Mouse (Mus musculus) thymus, postnatal 36 days (tissue): ENCODE results near the gene Rpl36al.
A peak's percentile ranks its signal among the peaks of the same experiment; 100 is the strongest.

Source experiments
- DNase-seq, 2 experiments: peaks; one replicate each; pipeline ENCODE4 v3.0.0; 2022; ENCODE audit warnings: mixed read lengths in 2 of 2

Gene Rpl36al

DNA sequence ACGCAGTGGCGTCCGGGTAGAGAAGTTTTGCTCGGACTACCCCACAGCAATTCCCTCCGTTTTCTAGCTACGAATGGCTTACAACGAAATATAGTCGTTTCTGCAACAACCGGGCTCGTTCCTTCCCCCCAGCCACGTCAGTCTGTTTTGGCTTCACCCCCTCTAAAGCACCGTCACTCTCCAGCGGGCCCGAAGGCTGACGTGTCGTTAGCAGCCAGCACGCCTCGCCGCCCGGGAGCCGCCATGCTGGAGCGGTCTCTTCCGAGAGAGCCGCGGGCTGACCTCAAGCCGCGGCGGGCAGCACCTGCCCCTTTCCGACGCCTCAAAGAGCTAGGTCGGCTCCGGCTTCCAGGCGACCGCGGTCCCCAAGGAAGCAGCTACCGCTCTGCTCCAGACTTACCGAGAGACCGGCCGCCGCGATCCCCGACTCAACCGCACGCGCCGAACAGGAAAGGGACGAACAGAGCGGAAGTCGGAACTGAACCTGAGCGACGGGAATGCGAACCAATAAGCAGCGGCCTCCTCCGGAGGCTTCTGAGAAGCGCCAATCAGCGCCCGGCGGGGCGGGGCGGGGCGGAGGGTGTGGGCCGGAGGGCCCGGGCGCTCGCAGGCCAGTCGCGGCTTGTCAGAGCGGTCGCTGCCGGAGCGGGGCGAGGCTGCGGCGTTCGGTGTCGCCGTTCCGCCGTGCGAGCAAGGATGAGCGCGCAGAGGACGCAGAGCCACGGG, at the start of gene Rpl36al, which contains the start of gene Mgat2:
Gene Rpl36al (minus strand): TSS at position 501 of the 726 bp plus-strand sequence.
Gene Mgat2 (plus strand): TSS at position 575 of the 726 bp plus-strand sequence.
- peak; percentile 98 to 99 for DNase-seq

DNA sequence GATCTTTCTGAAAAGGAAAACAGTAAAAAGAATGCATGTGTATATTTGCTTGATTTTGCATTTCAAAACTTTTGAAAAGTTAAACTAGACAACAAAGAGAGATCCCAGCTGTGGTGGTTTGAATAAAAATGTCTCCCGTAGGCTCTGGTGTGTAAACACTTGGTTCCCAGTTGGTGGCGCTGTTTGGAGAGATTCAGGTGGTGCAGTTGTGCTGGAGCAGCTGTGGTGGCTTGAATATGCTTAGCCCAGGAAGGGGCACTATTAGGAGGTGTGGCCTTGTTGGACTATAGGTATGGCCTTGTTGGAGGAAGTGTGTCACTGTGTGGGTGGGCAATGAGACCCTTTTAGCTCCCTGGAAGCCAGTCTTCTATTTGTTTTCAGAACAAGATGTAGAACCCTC, 45.4 kb upstream of the Rpl36al start:
- peak; percentile 19 to 26 for DNase-seq

DNA sequence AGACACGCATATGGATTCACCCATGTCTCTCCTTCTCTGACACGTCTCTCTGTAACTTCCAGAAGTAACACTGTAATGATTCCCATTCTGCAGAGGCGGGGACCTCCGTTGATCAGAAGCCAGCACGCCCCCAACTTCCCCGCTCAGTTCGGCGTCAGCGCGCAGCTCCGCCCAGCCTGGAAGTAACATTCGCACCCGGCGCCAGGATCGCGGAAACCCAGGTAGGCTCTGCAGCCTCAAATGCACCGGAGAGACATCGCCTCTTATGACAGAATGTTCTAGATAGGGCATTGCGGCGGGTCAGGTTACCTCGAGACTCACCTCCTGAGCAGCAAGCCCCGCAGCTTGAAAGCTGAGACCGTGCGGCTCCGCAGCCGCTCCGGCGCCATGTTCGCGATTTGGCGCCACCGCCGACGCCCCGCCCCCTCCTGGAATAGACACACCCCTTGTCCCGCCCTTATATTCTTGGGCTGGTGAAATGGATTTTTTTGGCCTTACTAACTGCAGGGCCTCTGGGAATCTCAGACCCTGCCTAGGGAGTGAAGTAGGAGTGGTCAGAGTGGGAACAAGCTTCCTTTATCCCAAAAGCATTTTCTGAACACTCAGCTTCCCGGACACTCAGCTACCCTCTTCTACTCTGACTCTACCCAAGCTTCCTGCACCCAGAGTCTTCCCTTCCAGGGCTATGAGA, 44.0 kb upstream of the Rpl36al start, which contains the start of gene Pole2:
Gene Pole2 (minus strand): TSS at position 420 of the 691 bp plus-strand sequence.
- DNase-seq: peak; percentile 82 to 88

DNA sequence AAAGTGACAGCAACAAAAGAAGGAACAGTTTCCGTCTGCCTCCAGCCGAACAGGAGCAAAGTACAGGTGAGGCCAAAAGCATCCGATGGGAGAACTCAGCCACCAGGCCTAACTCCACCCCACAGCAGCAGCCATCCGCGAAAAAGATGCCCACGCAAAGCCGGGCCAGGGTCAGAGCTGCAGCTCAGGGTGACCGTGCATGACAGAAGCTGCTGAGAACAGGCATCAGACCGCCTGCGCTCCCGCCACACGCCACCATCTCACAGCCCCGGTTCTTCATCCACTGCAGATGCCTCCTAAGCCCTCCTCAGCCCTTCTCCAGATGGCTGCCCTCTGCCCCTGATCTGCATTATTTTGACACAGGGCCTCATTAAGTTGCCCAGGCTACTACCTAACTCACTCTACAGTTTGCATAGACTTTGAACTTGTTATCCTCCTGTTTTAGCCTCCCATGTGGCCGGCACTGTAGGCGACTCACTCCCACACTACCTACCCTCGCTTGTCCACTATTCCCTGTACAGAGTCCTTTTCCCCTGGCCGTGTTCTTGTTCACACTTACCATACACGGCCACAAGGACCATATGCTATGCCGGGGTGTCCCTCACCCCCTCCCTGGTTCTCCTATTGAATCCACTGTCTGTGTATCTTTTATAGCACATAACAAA, 36.9 kb upstream of the Rpl36al start:
- DNase-seq: no peak

DNA sequence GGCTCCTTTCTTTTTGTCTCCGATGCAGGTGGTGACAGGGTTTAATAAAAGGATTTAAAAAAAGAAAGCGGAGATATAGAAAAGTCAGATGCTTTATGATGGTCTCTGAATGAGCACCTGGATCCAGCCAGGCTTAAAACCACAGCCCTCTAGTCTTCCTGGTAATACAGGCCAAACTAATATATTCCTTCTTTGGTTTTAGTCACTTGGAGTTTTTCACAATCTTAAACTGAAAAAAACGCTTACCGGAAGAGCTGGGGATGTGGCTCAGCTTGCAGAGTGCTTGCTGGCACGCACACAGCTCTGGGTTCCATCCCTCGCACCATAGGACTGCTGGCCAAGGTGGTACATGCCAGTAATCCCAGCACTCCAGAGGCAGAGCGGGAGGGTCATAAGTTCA, 32.7 kb upstream of the Rpl36al start:
- DNase-seq: no peak

DNA sequence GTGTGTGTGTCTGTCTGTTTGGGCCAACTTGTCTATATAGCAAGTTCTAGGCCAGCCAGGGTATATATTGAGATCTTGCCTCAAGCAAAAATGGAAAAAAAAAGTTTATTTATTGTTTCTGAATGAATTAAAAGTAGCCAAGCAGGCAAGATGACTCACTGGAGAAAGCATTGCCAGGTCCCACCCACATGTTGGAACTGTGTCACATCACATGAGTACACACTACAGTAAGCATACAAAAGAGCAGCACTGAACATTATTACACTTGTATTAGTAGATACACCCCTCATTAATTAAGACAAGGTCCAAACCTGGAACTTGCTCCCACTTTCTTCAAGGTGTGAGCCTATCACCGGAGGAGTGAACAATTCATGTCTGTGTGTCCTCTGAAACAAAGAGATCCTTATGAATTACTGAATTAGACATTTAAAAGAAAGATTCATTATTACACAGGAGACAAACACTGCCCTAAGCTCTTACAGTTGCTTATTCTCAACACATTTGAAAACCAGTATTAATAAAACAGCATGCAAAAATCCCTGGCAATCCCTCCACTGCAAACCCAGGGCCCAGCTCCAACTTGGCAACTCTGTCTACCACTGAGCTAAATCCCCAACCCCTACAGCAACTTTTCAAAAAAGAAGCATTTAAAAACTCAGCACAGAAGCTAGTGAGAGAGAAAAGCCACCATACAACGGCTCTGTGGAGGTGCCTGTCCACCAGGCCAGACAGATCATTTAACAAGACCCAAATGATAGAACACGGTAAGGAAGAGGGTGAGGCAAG, 31.3 kb upstream of the Rpl36al start:
- no peak for DNase-seq

DNA sequence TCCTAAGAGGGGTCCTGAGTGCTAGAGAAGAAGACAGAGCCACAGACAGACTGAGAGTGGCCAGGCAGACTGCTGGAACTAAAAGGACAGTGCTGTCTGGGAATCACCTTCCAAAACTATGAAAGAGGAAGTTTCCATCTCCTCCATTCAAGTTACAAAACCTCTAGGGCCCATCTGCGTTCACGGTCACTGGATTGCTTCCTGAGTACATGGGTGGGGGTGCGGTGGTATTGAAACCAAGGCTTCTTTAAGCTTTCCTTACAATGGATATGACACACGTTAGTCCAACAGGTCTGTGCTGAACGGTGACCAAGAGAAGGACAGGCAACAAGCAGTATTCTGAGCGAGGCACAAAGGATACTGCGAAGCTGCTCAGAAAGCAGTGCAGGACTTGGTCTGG, 30.5 kb upstream of the Rpl36al start:
- no peak for DNase-seq

DNA sequence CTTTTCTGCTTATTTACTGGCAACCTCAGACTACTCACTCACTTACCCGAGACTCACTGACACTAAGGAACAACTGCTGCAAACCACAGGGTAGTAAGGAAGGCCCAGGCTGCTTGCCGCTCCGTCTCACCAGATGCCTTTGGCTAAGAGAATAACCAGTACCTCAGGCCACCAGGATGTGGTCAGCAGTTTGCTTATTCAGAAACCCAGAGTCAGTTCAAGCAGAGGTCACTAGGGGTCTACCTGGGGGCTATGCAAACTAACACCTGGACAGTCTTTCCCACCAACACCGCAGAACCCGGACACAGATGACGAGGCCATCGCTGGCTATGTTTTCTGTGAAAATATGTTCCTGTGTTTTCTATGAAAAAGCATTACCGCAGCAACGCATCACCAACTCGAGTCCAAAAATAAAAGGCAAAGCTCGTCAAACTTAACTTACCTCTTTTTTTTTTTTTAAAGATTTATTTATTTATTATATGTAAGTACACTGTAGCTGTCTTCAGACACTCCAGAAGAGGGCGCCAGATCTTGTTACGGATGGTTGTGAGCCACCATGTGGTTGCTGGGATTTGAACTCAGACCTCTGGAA, 29.4 kb upstream of the Rpl36al start:
- DNase-seq: no peak

DNA sequence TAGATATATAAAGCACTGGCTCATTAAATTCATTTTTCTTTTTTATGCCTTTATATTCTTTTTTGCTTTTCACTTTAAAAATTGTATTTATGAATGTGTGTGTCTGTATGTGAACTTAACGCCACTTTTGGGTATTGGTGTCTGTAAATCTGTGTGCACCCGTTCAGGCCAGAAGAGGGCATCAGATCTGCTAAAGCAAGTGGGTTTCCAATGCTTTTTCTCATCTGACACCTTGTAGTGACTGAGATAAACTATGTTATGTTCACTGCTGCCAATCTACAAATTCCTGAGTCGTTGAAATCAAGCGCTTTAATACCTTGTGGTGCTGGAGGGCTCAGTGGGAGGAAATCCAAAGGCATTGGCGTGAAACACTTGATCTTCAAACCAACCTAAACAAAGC, 27.2 kb upstream of the Rpl36al start:
- DNase-seq: peak in 1 of 2 experiments; percentile 6

DNA sequence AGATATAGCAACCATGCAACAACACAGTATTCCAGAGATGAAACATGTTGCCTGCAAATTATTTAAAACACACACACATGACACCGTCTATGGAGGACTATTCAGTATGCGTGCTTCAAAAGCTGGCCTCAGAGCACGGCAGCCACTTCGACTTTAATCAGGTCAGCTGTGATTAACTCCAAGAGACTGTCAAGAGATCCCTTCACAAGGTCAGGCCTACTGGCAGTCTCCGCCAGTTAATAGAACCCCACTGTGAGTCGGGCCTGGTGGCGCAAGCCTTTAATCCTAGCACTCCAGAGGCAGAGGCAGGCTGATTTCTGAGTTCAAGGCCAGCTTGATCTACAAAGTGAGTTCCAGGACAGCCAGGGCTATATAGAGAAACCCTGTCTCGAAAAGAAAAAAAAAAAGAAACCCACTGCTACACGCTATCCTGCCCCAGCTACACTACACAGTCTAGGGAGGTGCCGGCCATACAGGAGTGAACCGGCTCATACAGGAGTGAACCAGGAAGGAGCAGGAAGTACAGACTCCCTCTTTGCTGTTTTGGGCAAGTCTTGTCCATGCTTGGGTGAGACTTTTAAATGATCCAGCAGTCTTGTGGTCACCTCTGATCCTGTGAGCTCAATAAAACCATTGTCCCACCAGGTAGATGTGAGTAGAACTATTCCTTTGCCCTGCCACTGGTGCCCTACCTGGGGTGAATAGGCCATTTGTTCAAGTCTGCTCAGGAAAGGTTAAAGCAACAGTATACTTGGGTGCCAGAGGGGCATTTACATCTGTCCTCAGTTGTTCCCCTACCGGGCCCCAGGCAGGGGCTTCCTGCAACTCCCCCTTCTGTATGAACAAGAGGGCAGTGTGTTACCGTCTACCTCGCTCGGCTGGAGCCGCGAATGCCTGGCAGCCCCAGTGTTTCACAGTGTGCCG, 26.4 kb upstream of the Rpl36al start:
- no peak for DNase-seq

DNA sequence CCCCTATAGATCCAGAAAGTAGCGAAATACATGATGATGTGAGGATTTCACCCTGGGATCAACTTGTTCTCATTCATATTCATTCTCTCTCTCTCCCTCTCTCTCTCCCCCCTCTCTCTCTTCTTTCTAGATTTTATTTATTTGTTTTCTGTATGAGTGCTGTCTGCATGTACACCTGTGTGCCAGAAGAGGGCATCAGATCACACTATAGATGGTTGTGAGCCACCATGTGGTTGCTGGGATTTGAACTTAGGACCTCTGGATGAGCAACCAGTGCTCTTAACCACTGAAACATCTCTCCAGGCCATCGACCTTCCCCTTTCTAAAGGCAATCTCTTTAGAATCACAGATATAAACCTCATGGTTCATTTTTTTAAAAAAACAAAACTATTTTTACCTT, 24.6 kb upstream of the Rpl36al start:
- no peak for DNase-seq

DNA sequence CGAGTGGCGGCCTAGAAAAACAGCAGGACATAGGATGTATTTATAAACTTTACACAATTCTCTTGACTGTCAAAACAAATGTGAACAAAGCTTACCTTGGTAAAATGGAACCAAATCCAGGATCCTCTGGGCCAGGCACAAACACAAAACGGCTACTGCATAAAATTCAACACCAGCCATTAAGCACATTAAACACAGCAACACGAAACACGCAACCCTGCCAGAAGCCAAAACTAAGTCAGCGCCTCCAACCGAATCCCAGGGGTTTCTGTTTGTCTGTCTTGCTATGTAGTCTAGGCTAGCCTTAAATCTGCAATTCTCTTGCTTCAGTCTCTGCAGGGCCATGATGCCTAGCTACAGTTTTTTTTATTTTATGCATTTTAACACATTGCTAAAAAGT, 24.0 kb upstream of the Rpl36al start:
- DNase-seq: no peak

DNA sequence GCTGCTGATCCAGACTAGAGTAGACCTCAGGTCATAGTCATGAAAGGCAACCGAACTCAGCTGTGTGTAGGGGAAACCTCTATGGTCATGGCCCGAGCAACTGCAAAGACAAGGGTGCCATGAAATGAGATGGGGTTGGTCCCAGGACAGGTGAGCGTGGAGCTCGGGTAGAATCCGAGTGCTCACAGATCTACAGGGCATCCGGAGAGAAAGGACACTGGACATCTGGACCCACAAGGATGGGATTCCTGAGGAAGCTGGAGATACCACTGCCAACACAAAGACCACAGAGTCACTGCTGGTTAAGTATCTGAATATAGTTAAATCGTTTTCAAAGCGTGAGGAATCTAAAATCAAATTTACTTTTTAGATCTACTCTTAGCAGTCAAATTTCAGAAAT, 23.5 kb upstream of the Rpl36al start:
- DNase-seq: no peak

DNA sequence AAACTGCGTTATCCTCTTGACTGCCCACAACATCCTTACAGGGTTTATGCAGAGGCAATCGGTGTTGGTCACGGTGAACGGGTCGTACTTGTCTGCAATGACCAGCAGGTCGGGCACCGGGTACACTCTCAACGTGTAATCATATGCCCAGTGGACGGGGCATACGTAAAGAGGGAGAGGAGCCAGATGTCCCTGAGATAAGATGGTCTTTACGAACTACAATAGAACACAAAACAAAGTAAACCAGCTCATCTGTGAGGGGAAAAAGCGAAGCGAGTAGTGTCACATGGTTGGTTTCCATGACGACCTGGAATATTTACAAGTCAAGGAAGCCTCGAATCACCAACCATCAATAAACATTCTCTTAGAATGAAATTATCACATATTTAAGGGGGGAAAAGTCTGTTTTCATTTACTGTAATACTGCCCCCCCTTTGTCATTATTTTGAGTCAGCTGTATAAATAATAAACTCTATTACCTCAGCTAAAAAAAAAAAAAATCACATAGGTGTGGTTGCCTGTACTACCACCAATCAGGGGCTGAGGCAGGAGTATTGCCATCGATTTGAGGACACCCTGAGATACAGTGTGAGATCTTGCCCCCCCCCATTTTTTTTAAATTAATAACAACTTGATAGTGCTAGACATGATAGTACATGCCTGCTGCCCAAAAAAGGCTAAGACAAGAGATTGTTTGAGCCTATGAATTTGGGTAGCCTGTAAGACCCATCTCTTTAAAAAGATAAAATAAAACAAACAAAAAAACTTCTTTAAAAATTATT, 20.4 kb upstream of the Rpl36al start, which contains the start of gene Gm49384:
Gene Gm49384 (minus strand): TSS at position 216 of the 782 bp plus-strand sequence.
- DNase-seq: no peak

DNA sequence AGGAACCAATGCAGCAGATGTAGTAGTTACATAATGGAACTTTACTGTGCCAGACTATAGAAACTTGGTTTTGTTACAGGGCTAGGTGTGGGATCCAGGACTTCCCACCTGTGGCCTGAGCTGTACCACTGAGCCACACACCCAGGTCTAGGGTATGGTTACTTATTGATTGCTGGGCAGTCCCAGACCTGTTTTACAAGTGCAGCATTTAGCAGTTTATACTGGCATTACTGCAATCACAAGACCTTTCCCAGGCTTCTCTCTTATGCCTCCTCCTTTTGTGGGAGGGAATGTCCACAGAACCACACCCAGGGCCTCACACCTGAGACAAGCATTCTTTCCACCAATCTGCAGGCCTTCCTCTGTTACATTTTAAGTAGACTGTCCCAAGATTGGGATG, 15.1 kb upstream of the Rpl36al start:
- no peak for DNase-seq

DNA sequence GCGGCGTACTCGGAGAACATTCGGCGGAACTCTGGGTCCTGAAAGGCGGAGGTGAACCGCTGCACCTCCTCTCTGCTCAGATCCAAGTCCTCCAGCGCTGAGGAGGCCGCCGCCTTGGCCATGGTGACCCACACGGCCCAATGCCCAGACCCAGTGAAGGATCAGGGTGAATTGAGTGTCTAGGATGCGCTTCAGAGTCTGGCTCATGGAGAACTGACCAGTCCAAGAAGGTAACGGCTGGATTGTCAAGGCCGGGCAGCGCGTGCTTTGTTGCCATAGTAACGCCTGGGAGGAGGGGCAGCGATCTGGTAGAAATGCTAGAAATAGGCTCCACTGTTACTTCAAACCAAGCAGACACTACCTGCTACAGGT, 14.3 kb upstream of the Rpl36al start, which contains the start of gene Dnaaf2:
Gene Dnaaf2 (minus strand): TSS at position 266 of the 372 bp plus-strand sequence.
- peak in 1 of 2 experiments; percentile 52 for DNase-seq

DNA sequence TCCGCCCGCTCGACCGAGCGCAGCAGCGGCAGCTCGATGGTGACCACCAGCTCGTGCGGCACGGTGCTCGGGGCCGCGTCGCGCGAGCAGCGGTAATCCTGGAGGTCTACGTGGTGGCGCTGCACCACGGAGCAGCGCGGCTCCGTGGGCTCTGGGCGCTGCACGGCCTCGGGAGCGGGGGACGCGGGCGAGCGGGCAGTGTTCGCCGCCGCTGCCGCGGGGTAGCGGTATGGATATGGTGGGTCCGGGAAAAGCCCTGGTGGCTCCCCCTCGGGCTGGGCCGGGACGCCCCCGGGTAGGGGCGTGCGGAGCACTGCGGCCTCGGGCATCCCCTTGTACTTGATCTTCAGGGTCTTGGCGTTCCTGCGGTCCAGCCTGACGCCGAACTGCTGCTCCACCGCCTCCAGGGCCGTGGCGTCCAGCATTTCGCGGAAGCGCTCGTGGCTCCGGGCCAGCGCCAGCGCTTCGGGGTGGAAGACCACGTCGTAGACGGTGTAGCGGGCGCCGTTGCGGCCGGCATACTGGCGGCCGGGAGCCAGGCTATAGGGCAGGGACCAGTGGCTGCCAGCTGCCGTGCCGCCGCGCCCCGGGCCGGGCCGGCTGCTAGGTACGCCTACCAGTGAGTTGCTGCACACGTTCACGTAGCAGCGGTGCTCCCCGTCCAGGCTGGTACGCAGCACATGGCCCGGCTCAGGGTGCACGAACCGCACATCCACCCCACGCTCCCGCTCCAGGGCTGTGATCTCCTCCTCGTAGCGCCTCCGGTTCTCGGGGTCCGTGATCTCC, 13.7 kb upstream of the Rpl36al start:
- peak; percentile 56 to 62 for DNase-seq

DNA sequence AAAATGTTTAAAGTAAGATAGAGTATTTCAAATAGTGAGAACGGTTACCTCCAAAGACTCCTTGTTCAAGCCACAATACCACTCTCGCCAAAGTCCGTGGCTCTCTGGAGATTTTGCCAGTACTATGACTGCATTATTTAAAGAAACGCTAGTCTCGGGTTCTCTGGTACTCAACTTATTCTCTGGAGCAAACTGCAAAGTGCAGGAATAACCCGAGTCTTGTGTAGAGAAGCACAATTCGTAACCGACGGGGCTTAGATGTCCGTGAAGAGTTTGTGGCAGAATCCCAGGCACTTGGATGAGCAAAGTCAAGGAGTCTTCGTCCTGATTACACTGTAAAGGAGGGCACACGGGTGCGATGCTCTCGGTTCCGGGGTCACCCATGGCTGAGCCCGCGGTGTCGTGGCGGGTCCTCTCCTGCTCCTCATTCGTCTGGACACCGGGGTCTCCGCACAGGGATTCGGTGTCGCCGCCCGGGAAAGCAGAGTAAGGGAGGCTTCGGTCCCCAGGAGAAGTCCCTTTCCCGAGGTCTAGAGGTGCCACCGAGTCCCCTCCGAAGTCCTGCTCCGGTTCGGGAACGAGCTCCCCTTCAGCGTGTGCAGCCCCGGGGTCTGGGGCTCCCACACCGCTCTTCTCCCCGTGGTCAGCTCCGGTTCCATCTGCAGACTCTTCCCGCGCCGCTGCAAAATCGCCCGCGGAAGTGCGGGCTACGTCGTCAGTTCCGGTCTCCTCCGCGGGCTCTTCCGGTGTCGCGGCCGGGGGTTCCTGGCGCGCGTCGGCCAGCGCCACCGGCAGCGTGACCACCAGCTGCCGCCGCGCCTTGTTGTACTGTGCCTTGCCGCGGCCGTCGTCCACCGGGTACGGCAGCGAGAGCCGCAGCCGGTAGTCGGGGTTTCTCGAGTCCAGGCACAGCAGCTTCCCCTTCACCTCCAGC, 12.8 kb upstream of the Rpl36al start, which contains the start of gene Gm49383:
Gene Gm49383 (minus strand): TSS at position 661 of the 934 bp plus-strand sequence.
- DNase-seq: no peak
